Mouse (Mus musculus): ENCODE data around the gene Igsf3. TPM values are rescaled to one million over a fixed set of nuclear protein-coding genes. Genes with fewer than 3 reads are reported as not detected.
"Not testable (repeated sequence)": the region's sequence is repeated elsewhere in the genome, so short reads cannot be mapped to it uniquely, and the experiment has no call there.

Gene Igsf3
- total RNA-seq, 2 experiments from 2014 or later = 2.6 to 6.7 TPM

DNA sequence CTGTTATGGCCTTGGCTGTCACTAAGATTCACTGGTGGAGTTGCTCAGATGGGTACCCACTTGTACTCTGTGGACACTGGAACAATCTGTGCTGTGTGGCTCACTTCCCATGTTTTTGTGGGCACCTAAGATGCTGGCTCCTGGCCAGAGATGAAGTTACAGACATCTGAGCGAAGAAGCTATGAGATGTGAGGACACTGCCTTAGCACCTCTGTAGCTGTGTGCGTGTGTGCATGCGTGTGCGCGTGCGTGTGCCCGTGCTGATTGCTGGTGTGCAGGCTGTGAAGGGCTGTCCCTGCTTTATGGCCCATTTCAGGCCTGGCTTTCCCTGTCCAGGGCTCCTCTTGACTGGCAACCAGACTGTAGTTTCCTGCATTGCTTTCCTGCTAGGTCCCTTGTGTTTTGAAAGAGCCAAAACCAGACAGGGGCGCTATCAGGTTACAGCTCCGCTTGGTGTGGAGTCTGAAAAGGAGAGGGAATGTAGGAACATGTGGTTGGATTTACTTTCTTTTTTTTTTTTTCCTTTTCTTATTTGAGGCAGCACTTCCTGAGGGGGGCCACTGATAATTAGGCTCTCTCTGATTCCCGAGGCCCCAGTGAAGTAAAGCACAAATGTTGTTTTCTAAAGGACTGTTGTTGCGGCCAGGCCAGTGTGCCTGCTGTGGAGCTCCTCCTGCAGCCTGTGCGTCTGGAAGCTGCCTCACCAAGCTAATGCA, 21.3 kb downstream of the Igsf3 start:
- ATAC-seq (replicated peaks; ENCODE audit: low FRiP score, poor library complexity, severe bottlenecking) = no peak

DNA sequence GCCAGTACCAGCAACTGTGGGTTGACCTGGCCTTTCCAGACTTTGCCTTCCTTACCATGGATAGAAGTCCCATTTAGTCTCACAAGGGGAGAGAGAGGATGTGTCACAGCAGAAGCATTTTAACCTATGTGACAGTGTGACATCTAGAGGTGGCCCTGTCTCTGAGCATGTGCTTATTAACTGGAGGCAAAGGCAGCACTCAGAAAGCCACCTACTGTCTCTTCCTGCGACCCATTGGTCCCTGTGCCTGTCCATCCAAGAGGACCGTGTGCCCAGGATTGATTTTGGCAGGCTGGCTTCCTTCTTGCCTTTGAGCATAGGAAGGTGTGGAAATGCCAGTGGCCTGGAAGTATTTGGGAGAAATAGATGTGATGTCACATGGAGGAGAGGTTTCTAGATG, 22.0 kb downstream of the Igsf3 start:
- no peak for ATAC-seq (replicated peaks; ENCODE audit: low FRiP score, poor library complexity, severe bottlenecking)

DNA sequence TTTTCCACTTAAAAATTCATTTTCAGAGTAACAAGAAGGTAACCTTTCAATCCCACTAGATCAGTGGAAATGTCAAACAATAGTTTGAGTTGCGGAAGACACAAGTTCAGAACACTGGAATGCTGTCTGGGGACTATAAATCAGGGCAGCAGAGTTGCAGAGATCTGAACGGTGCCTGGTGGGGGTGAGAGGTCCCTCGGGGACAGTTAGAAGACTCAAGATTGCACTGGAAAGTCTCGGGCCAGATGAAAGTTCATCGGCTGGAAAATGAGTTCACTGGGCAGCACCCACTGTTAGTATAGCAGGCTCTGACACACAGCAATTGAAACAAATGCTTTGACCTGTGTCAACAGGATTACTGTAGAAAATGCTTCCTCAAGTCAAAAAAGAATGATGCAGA, 24.6 kb downstream of the Igsf3 start:
- no peak for ATAC-seq (replicated peaks; ENCODE audit: low FRiP score, poor library complexity, severe bottlenecking)

DNA sequence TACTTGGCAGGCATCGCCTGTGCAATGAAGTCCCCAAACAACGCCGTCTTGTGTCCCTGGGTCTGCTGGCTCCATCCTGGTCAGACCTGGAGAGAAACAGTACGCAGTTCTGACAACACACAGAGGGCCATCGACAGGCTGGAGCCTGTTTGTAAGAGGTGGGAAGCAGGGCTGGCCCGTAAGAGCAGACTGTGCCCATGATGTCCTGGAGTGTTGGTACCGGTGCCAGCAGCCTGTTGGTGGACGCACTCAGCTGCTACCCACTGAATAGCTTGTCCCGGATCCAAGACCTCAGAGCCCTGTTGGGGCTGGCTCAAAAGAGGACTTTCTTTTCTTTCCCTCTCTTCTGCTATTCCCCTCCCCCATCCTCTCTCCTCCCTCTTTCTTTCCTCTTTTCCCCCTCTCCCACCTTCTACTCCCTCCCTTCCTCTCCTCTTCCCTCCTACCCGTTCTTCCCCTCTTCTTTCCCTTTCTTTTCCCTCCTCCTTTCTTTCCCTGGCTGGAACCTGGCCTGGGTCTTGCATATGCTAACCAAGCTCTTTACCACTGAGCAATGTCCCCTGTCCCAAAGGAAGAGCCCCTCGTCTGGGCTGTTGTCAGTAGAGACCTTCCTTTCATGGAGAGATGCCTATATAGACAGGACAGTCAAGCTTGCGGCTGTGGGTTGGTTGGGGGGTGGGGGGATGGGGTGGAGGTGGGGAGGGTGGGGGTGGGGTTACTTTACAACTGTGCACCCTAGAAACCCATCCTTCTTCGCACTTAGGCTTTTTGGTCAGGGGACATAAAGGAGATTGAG, 27.9 kb downstream of the Igsf3 start:
- no peak for ATAC-seq (replicated peaks; ENCODE audit: low FRiP score, poor library complexity, severe bottlenecking)

DNA sequence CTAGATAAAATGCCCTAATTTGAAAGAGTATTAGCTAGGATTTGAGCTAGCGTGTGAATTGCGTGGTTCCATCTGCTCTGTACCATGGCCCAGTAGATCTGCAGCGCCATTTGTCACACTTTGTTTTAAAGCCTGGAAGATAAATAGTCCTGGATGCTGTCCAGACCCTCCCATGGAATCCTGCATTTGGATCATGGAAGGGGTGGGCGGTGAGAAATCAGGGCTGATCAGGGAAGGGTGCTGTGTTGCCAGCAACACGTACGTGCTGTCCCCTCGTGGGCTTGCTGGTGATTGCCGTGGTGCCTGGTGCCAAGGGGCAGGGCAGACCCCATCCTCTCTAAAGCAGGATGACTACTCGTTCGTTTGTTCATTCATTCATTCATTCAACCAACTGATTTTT, 28.6 kb downstream of the Igsf3 start:
- no peak for ATAC-seq (replicated peaks; ENCODE audit: low FRiP score, poor library complexity, severe bottlenecking)

DNA sequence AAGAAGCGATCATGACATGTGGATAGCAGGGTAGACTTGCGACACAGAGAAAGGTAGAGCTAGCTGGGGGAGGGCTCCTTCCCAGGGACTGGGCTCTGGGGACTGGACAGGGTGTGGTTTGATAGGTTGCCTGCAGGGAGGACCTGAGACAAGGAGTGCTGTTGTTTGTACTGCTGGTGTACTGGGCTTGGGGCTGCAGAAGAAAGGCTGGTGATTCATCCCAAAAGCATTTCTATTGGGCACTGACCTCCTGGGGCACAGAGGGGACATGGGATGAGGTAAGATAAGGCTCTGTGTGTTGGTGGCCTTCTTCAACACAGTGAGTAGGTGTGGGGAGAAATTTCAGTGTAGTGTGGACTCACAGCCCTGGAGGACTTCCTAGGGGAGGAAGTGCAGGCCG, 29.2 kb downstream of the Igsf3 start:
- ATAC-seq (replicated peaks; ENCODE audit: low FRiP score, poor library complexity, severe bottlenecking) = no peak

DNA sequence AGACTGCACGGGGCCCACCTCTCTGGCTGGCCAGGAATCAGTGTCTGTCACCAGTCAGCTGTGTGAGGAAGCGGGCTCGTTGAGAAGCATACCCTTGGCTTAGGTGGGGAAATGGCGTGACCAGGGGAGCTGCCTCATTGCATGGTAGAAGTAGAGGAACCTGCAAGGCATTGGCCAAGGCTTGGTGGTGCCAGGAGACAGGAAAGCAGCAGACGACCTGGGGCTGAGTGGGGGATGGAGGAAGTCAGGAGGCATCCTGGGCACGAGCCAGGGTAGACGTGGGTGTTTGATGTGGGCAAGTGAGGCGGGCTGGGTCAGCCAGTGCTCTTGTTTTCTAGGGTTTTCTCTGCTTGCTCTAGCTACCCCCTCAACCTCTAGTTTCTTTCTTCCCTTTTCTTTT, 30.7 kb downstream of the Igsf3 start:
- no peak for ATAC-seq (replicated peaks; ENCODE audit: low FRiP score, poor library complexity, severe bottlenecking)

DNA sequence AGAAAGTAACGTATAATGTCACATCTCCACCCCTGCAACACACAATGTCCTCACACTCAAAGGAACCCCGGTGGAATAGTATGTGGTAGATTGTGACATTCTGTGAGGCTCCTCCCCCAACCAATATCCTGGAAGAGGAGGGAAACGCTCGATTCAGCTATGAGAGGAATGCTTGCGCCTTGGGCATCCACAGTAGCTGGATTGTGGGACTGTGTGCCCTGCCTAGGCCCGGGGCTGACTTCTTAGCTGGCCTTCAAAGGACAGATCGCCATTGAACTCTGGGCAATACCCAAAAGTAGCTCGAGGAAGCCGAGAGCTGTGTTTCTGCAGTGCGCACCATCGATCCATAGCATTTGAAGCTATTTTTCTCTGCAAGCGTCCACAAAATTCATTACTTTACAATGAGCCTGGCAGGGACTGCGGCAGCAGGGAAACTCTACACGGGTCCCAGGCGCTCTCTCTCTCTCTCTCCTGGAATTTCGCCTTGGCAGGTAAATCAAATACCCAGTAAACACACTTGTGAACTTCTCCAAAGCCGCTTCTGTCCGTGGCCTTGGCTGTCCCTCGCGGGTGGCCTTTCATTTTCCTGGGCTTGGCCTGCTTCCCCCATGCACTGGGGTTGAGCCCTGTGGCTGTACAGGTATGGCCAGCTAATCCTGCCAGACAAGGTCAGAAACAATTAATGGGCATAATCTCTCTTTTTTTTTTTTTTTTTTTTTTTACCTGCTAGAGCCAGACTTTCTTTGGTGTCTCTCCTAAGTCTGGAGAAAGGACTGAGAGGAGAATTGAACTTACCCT, 32.3 kb downstream of the Igsf3 start:
- ATAC-seq (replicated peaks; ENCODE audit: low FRiP score, poor library complexity, severe bottlenecking) = no peak

DNA sequence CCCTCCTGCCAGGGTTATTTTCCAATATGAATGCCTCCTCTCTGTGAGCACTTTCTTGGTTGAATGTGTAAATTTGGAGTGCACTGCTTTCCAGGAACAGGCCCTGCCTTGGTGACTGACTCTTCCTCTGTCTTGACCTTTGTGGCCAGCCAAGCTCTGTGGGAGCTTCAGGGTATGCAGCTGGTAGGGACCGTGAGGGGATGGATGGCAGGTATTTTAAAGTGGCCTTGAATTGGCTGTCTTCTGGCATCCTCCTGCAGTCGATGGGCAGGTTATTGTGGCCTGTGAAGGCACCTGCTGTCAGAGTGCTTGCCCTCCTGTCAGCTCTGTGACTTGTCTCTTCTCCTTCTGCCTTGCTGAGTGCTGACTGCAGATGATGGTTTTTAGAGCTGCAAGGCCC, 33.3 kb downstream of the Igsf3 start:
- ATAC-seq (replicated peaks; ENCODE audit: low FRiP score, poor library complexity, severe bottlenecking) = no peak

DNA sequence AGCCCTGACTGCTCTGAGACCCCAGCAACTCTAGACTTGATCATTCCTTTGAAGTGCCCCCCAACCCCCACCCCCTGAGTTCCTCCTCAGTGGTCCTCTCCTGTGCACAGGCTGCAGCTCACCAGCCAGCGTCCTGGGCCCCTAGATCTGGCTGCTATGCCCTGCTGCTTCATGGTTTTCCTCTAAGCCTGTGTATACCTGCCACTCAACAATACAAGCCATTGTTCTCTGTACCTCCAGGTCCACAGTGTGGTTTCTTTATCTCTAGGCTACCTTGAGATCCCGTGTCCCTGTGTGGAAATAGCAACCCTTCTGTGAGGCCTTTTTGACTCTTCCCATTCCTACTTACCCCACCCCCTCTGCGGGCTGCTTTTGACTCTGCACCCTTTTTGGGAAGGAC, 33.9 kb downstream of the Igsf3 start:
- ATAC-seq (replicated peaks; ENCODE audit: low FRiP score, poor library complexity, severe bottlenecking) = no peak

DNA sequence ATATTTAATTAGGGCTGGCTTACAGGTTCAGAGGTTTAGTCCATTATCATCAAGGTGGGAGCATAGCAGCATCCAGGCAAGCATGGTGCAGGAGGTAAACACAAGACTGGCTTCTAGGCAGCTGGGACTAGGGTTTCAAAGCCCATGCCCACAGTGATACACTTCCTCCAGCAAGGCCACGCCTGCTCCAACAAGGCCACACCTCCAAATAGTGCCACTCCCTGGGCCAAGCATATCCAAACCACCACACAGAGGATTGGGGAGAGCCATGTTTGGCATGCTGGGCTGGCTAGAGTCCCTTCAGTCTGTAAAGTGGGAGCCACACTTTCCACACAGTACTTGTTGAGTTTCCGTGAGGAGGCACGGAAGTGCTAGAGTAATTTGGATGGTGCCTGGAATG, 34.7 kb downstream of the Igsf3 start:
- no peak for ATAC-seq (replicated peaks; ENCODE audit: low FRiP score, poor library complexity, severe bottlenecking)

DNA sequence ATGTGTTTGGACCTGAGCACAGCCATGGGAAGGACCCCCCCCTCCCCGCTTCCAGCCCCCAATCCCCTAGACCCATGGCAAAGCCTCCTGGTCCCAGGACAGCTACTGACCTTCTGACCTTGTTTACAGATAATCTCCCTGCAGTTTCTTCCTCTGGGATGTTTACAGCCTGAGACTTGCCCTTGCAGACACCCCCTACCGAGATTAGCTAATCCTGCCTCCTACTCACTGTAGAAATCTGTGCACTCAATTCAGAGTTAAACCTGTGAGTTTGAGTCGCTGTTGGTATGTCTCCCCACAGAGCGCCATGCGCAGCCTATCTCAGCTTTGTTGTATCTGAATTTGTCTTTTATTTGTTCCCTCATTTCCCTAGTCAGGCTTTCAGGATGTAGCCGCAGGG, 35.2 kb downstream of the Igsf3 start:
- no peak for ATAC-seq (replicated peaks; ENCODE audit: low FRiP score, poor library complexity, severe bottlenecking)

DNA sequence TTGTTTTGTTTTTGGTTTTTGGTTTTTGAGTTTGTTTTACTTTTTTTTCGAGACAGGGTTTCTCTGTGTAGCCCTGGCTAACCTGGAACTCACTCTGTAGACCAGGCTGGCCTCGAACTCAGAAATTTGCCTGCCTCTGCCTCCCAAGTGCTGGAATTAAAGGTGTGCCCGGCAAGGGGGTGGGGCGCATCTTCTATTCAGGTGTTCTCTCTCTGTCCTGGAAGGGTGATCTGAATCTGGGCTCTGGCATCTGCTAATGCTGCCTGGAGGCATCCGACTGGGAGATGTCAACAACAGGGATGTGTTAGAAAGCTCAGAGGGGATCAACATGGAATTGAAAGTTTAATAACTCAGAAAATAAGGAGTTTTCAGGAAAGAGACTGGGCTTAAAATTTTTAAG, 36.1 kb downstream of the Igsf3 start:
- ATAC-seq (replicated peaks; ENCODE audit: low FRiP score, poor library complexity, severe bottlenecking) = not testable (repeated sequence)

DNA sequence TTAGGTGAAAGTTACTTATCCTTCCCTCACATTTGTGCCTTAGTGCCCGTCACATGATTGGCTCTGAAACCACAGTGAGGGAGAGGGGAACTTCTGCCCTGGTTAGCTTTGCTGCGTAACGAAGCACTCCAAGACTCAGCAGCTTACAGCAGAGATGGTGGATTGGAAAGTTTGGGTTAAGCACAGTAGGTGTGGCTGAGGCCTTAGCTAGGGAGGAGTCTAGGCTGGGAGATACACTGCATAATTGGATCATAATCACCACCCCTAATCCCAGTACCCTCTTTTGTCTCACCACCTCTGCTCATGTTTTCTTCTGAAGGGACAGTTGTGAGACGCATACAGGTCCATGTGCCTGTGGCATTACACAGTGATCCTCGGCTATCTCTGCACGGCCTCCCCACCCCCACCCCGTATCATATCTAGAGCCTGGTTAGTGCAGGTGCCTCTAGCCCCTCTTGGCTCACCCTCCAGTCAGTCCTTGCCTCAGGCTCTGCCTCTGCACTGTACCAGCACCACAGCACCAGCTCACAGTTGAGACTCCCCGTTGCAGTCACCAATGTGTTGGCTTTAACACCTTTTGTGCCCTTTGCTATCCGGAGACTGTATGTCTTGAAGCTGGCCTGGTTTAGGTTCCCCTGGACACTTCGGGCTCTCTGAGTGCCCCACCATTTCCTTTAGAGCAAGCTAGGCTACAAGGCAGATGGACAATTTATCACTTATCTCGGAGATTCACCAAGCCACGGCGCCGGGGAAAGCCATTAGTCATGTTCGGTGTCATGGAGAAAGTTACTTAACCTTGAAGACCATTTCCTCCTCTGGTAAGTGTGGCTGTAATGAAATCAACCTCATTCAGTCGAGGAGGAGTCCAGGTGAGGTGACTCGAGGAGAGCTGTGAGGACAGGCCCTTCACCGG, 42.1 kb downstream of the Igsf3 start:
- ATAC-seq (replicated peaks; ENCODE audit: low FRiP score, poor library complexity, severe bottlenecking) = no peak

DNA sequence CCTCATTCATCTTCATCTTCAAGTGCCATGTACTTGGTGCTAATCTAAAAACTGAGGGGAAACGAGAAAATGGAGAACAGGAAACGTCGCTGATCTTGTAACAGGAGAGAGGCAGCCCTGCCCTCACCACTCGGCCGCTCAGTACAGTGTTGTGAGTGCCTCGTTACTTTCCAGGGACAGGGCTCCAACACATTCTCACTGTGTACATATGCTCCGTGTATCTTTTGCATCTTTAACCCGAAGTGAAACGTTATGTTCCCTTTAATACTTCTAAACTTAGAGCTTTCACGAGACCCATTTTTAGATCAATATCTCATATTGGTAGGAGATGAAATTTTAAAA, 42.7 kb downstream of the Igsf3 start:
- ATAC-seq (replicated peaks; ENCODE audit: low FRiP score, poor library complexity, severe bottlenecking) = no peak

DNA sequence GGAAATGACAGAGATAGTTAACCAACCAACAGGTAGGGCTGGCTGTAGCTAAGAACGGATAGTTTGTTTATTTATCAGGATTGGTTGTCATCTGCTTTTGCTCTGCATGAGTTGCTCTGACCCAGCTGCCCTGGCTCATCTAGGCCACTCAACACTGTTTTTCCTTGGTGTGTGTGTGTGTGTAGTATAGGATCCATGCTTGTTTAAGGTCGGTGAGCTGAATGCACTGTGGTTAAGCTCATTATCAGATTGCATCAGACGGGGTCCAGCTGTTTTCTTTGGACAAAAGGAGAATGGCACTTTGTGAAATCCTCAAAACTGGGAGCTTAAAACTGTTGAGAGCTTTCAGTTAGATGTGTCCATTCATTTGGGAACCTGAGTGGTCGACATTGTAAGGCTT, 46.3 kb downstream of the Igsf3 start:
- ATAC-seq (replicated peaks; ENCODE audit: low FRiP score, poor library complexity, severe bottlenecking) = no peak

DNA sequence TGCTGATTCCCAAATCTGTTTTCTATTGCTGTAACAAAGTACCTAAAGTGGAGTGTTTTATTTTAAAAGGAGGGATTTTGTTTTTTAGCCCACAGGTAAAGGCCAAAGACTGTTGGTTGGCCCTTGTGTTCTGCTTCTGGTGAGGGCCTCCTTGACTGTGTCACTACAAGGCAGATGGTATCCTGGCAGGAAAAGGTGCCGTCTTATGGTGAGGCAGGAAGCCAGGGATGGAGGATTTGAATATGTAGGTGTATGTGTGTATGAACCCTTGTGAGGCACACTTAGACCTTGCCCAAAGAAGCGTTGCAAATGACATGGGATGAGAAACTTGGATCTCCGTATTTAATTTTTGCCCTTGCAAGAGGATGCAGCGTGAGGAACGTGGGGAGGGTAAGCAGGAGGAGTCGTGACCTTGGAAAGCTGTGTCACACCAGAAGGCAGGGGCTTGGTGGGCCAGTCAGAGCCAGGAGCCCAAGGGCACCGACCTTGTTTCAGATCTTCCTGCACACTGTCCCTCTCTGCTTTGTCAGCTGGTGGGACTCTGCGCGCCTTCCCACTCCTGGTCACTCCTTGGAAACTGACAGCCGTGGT, 47.5 kb downstream of the Igsf3 start:
- ATAC-seq (replicated peaks; ENCODE audit: low FRiP score, poor library complexity, severe bottlenecking) = no peak

DNA sequence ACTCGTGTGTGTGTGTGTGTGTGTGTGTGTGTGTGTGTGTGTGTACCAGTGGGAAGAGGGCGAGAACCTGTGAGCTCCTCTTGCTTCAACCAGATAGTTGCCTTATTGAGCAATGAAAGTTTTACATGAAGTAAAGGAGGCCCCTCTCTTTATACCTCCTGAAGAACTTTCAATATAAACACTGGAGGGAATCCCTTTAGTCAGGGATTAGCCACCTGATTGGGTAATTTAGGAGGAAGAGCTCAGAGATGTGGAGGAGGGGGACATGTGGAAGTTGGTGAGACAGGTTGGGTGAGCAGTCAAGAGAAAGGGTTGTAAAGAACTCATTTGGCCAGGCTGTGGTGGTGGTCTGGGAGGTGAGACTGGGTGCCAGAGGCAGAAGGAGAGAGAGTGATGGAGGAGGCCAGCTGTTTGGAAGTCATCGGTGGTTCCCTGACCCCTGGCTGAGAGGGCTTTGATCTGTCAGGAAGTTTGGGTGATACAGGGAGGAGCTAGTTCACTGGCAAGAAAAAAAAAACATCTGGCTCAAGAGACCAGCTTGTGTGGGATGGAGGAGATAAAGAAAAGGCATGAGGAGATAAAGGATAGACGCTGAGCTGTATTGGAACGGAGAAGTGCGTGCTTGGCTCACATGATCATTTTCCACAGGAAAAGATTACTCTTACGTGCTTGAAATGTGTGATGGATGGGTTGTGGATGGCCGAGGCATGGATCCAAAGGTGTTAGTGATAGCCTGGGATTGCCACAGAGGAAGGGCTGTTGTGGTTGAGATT, 53.3 kb downstream of the Igsf3 start:
- ATAC-seq (replicated peaks; ENCODE audit: low FRiP score, poor library complexity, severe bottlenecking) = peak; percentile 26; the same call in 1 of the 2 replicates

DNA sequence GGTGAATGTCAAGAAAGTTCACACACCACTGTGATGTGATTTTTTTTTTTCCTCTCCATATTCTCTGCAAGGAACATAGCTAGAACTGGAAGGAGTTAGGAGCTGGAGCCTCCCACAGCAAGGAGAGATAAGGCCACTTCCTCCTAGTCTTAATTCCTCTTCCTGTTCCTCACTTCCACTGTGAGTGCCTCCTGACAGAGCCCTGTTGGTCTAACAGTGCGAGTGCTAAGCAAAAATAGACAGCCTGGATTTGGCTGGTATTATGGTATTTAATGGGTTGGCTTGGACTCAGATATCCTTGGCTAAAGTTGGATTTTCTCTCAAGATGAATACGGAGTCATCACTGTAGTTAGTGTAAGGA, 53.9 kb downstream of the Igsf3 start:
- ATAC-seq (replicated peaks; ENCODE audit: low FRiP score, poor library complexity, severe bottlenecking) = no peak

Data from erythroid progenitor cell, adult 5-6 weeks (primary cell).